Mouse (Mus musculus): ENCODE results near the gene Gm45337. TPM values are rescaled to one million over a fixed set of nuclear protein-coding genes. Genes with fewer than 3 reads are reported as not detected.

The Gm45337 gene
- total and polyA plus RNA-seq, 2 experiments from 2014 or later: not detected

GRCm38 (mm10) chr7:142096701-142097100, 47.7 kb downstream of the Gm45337 start:
- no peak overlapping the region for H3K9ac ChIP-seq (replicated peaks; ENCODE audit: low read depth, low read length)
- no peak overlapping the region for H3K4me3 ChIP-seq (ENCODE audit: low read depth, low read length)
- ATAC-seq (ENCODE audit: insufficient read depth, low read depth) (no peak), DNase-seq (ENCODE audit: low spot score) (no peak)
- TF ChIP-seq CTCF (IDR thresholded peaks at IDR 0.05; ENCODE audit: low read depth) (no peak), EP300 (IDR thresholded peaks at IDR 0.05; ENCODE audit: low read depth) (no peak)
- H3K36me3 ChIP-seq (replicated peaks; ENCODE audit: control insufficient read depth, insufficient read depth, low read length): no peaks in the 10 kb centered on the region
- no peak overlapping the region for H3K27ac ChIP-seq (ENCODE audit: low read depth)
- H3K4me2 ChIP-seq (ENCODE audit: low read depth, low read length): no peak overlapping the region
- WGBS: 58% methylated on average over 4 of the region's 4 CpGs
- H3K27me3 ChIP-seq (ENCODE audit: control insufficient read depth, insufficient read depth, low read length): peaks cover 14% of the 10 kb centered on the region
- H3K9me3 ChIP-seq (replicated peaks; ENCODE audit: control insufficient read depth, low read length): no peaks in the 10 kb centered on the region
- peaks cover 31% of the 10 kb centered on the region for H3K4me1 ChIP-seq (ENCODE audit: control insufficient read depth, insufficient read depth)

GRCm38 (mm10) chr7:142095183-142095931, 49.0 kb downstream of the Gm45337 start, which contains the start of gene Dusp8:
Dusp8 (minus strand) TSS chr7:142095843.
- TF ChIP-seq EP300 (IDR thresholded peaks at IDR 0.05; ENCODE audit: low read depth) (no peak), CTCF (IDR thresholded peaks at IDR 0.05; ENCODE audit: low read depth) (peak; percentile 50)
- Histone ChIP-seq H3K27me3 (ENCODE audit: control insufficient read depth, insufficient read depth, low read length) (peaks cover 14% of the 10 kb centered on the region), H3K36me3 (replicated peaks; ENCODE audit: control insufficient read depth, insufficient read depth, low read length) (no peaks in the 10 kb centered on the region), H3K4me2 (ENCODE audit: low read depth, low read length) (peak within 1 kb of the TSS; percentile 78), H3K27ac (ENCODE audit: low read depth) (peak within 1 kb of the TSS; percentile 88), H3K4me1 (ENCODE audit: control insufficient read depth, insufficient read depth) (peaks cover 31% of the 10 kb centered on the region), H3K4me3 (ENCODE audit: low read depth, low read length) (peak within 1 kb of the TSS; percentile 85), H3K9ac (replicated peaks; ENCODE audit: low read depth, low read length) (peak within 1 kb of the TSS; percentile 90), H3K9me3 (replicated peaks; ENCODE audit: control insufficient read depth, low read length) (no peaks in the 10 kb centered on the region)
- DNase-seq (ENCODE audit: low spot score): peak; percentile 90
- peak; percentile 92 for ATAC-seq (ENCODE audit: insufficient read depth, low read depth)
- WGBS: under 1% methylated on average over 45 of the region's 63 CpGs

GRCm38 (mm10) chr7:142094301-142095143, 49.9 kb downstream of the Gm45337 start:
- DNase-seq (ENCODE audit: low spot score) (peak; percentile 29), ATAC-seq (ENCODE audit: insufficient read depth, low read depth) (peak; percentile 45)
- peak overlapping the region; percentile 90 for H3K9ac ChIP-seq (replicated peaks; ENCODE audit: low read depth, low read length)
- TF ChIP-seq EP300 (IDR thresholded peaks at IDR 0.05; ENCODE audit: low read depth) (no peak), CTCF (IDR thresholded peaks at IDR 0.05; ENCODE audit: low read depth) (no peak)
- peak overlapping the region; percentile 78 for H3K4me2 ChIP-seq (ENCODE audit: low read depth, low read length)
- WGBS: under 1% methylated on average over 87 of the region's 89 CpGs
- H3K9me3 ChIP-seq (replicated peaks; ENCODE audit: control insufficient read depth, low read length): no peaks in the 10 kb centered on the region
- H3K27ac ChIP-seq (ENCODE audit: low read depth): peak overlapping the region; percentile 88
- no peaks in the 10 kb centered on the region for H3K36me3 ChIP-seq (replicated peaks; ENCODE audit: control insufficient read depth, insufficient read depth, low read length)
- peaks cover 39% of the 10 kb centered on the region for H3K4me1 ChIP-seq (ENCODE audit: control insufficient read depth, insufficient read depth)
- peak overlapping the region; percentile 85 for H3K4me3 ChIP-seq (ENCODE audit: low read depth, low read length)
- peaks cover 14% of the 10 kb centered on the region for H3K27me3 ChIP-seq (ENCODE audit: control insufficient read depth, insufficient read depth, low read length)

GRCm38 (mm10) chr7:142093696-142094240, 50.6 kb downstream of the Gm45337 start:
- no peak for TF ChIP-seq EP300 (IDR thresholded peaks at IDR 0.05; ENCODE audit: low read depth)
- no peak for TF ChIP-seq CTCF (IDR thresholded peaks at IDR 0.05; ENCODE audit: low read depth)
- H3K9ac ChIP-seq (replicated peaks; ENCODE audit: low read depth, low read length): peak overlapping the region; percentile 90
- WGBS: 32% methylated on average over 6 of the region's 6 CpGs
- ATAC-seq (ENCODE audit: insufficient read depth, low read depth): no peak
- peaks cover 14% of the 10 kb centered on the region for H3K27me3 ChIP-seq (ENCODE audit: control insufficient read depth, insufficient read depth, low read length)
- DNase-seq (ENCODE audit: low spot score): no peak
- peaks cover 46% of the 10 kb centered on the region for H3K4me1 ChIP-seq (ENCODE audit: control insufficient read depth, insufficient read depth)
- no peaks in the 10 kb centered on the region for H3K36me3 ChIP-seq (replicated peaks; ENCODE audit: control insufficient read depth, insufficient read depth, low read length)
- H3K27ac ChIP-seq (ENCODE audit: low read depth): no peak overlapping the region
- peak overlapping the region; percentile 78 for H3K4me2 ChIP-seq (ENCODE audit: low read depth, low read length)
- peak overlapping the region; percentile 85 for H3K4me3 ChIP-seq (ENCODE audit: low read depth, low read length)
- no peaks in the 10 kb centered on the region for H3K9me3 ChIP-seq (replicated peaks; ENCODE audit: control insufficient read depth, low read length)

Other genes with a start within 250 kb of the Gm45337 start
- 60.0 and 70.3 TPM in 2 replicates for gene Tollip, start 226.1 kb downstream of the Gm45337 start, total RNA-seq (2014; rRNA removed; ENCODE audit: low replicate concordance)
- gene Tollip, start 226.1 kb downstream of the Gm45337 start, polyA plus RNA-seq (2015; fragmentation: Nextera tagmentation; extraction: Ambion mirVana): 28.1 and 30.8 TPM in 2 replicates
- not detected in 2 replicates for gene Brsk2, start 194.9 kb downstream of the Gm45337 start, total RNA-seq (2014; rRNA removed; ENCODE audit: low replicate concordance)
- 0.30 and 0.37 TPM in 2 replicates for gene Brsk2, start 194.9 kb downstream of the Gm45337 start, polyA plus RNA-seq (2015; fragmentation: Nextera tagmentation; extraction: Ambion mirVana)
- 48.3 and 53.6 TPM in 2 replicates for gene Mob2, start 83.5 kb downstream of the Gm45337 start, total RNA-seq (2014; rRNA removed; ENCODE audit: low replicate concordance)
- gene Mob2, start 83.5 kb downstream of the Gm45337 start, polyA plus RNA-seq (2015; fragmentation: Nextera tagmentation; extraction: Ambion mirVana): 45.5 and 49.6 TPM in 2 replicates
- gene Dusp8, start 48.8 kb downstream of the Gm45337 start, total RNA-seq (2014; rRNA removed; ENCODE audit: low replicate concordance): 29.4 and 31.4 TPM in 2 replicates
- gene Dusp8, start 48.8 kb downstream of the Gm45337 start, polyA plus RNA-seq (2015; fragmentation: Nextera tagmentation; extraction: Ambion mirVana): 6.4 and 9.0 TPM in 2 replicates
- not detected in 2 replicates for gene Gm45618, start 23.9 kb downstream of the Gm45337 start, total RNA-seq (2014; rRNA removed; ENCODE audit: low replicate concordance)
- not detected in 2 replicates for gene Gm45618, start 23.9 kb downstream of the Gm45337 start, polyA plus RNA-seq (2015; fragmentation: Nextera tagmentation; extraction: Ambion mirVana)
- gene Gm39115, start 8.6 kb downstream of the Gm45337 start, total RNA-seq (2014; rRNA removed; ENCODE audit: low replicate concordance): not detected in 2 replicates
- not detected in 2 replicates for gene Gm39115, start 8.6 kb downstream of the Gm45337 start, polyA plus RNA-seq (2015; fragmentation: Nextera tagmentation; extraction: Ambion mirVana)
- gene Gm29735, start 12.5 kb upstream of the Gm45337 start, total RNA-seq (2014; rRNA removed; ENCODE audit: low replicate concordance): not detected in 2 replicates
- gene Gm29735, start 12.5 kb upstream of the Gm45337 start, polyA plus RNA-seq (2015; fragmentation: Nextera tagmentation; extraction: Ambion mirVana): not detected in 2 replicates
- not detected in 2 replicates for gene Gm4553, start 21.1 kb upstream of the Gm45337 start, total RNA-seq (2014; rRNA removed; ENCODE audit: low replicate concordance)
- not detected in 2 replicates for gene Gm4553, start 21.1 kb upstream of the Gm45337 start, polyA plus RNA-seq (2015; fragmentation: Nextera tagmentation; extraction: Ambion mirVana)
- not detected in 2 replicates for gene Krtap5-2, start 31.4 kb upstream of the Gm45337 start, total RNA-seq (2014; rRNA removed; ENCODE audit: low replicate concordance)
- gene Krtap5-2, start 31.4 kb upstream of the Gm45337 start, polyA plus RNA-seq (2015; fragmentation: Nextera tagmentation; extraction: Ambion mirVana): not detected in 2 replicates
- not detected in 2 replicates for gene Gm10153, start 45.8 kb upstream of the Gm45337 start, total RNA-seq (2014; rRNA removed; ENCODE audit: low replicate concordance)
- not detected in 2 replicates for gene Gm10153, start 45.8 kb upstream of the Gm45337 start, polyA plus RNA-seq (2015; fragmentation: Nextera tagmentation; extraction: Ambion mirVana)
- gene Krtap5-3, start 56.8 kb upstream of the Gm45337 start, total RNA-seq (2014; rRNA removed; ENCODE audit: low replicate concordance): not detected in 2 replicates
- gene Krtap5-3, start 56.8 kb upstream of the Gm45337 start, polyA plus RNA-seq (2015; fragmentation: Nextera tagmentation; extraction: Ambion mirVana): not detected in 2 replicates
- gene Gm7579, start 67.3 kb upstream of the Gm45337 start, total RNA-seq (2014; rRNA removed; ENCODE audit: low replicate concordance): not detected in 2 replicates
- gene Gm7579, start 67.3 kb upstream of the Gm45337 start, polyA plus RNA-seq (2015; fragmentation: Nextera tagmentation; extraction: Ambion mirVana): not detected in 2 replicates
- not detected in 2 replicates for gene Krtap5-5, start 85.4 kb upstream of the Gm45337 start, total RNA-seq (2014; rRNA removed; ENCODE audit: low replicate concordance)
- not detected in 2 replicates for gene Krtap5-5, start 85.4 kb upstream of the Gm45337 start, polyA plus RNA-seq (2015; fragmentation: Nextera tagmentation; extraction: Ambion mirVana)
- not detected in 2 replicates for gene Gm40460, start 96.5 kb upstream of the Gm45337 start, total RNA-seq (2014; rRNA removed; ENCODE audit: low replicate concordance)
- gene Gm40460, start 96.5 kb upstream of the Gm45337 start, polyA plus RNA-seq (2015; fragmentation: Nextera tagmentation; extraction: Ambion mirVana): not detected in 2 replicates
- not detected in 2 replicates for gene Gm2431, start 113.7 kb upstream of the Gm45337 start, total RNA-seq (2014; rRNA removed; ENCODE audit: low replicate concordance)
- not detected in 2 replicates for gene Gm2431, start 113.7 kb upstream of the Gm45337 start, polyA plus RNA-seq (2015; fragmentation: Nextera tagmentation; extraction: Ambion mirVana)
- not detected in 2 replicates for gene Gm4559, start 129.8 kb upstream of the Gm45337 start, total RNA-seq (2014; rRNA removed; ENCODE audit: low replicate concordance)
- not detected in 2 replicates for gene Gm4559, start 129.8 kb upstream of the Gm45337 start, polyA plus RNA-seq (2015; fragmentation: Nextera tagmentation; extraction: Ambion mirVana)
- gene Krtap5-1, start 152.5 kb upstream of the Gm45337 start, total RNA-seq (2014; rRNA removed; ENCODE audit: low replicate concordance): not detected in 2 replicates
- gene Krtap5-1, start 152.5 kb upstream of the Gm45337 start, polyA plus RNA-seq (2015; fragmentation: Nextera tagmentation; extraction: Ambion mirVana): not detected in 2 replicates
- gene Krtap5-4, start 158.9 kb upstream of the Gm45337 start, total RNA-seq (2014; rRNA removed; ENCODE audit: low replicate concordance): not detected in 2 replicates
- gene Krtap5-4, start 158.9 kb upstream of the Gm45337 start, polyA plus RNA-seq (2015; fragmentation: Nextera tagmentation; extraction: Ambion mirVana): not detected in 2 replicates
- gene Ifitm10, start 229.1 kb upstream of the Gm45337 start, total RNA-seq (2014; rRNA removed; ENCODE audit: low replicate concordance): 0.62 and 4.0 TPM in 2 replicates
- gene Ifitm10, start 229.1 kb upstream of the Gm45337 start, polyA plus RNA-seq (2015; fragmentation: Nextera tagmentation; extraction: Ambion mirVana): 3.4 and 3.9 TPM in 2 replicates
- not detected in 2 replicates for gene Gm49369, start 238.1 kb upstream of the Gm45337 start, total RNA-seq (2014; rRNA removed; ENCODE audit: low replicate concordance)
- 0.85 TPM in 1 of 2 replicates, not detected in the other for gene Gm49369, start 238.1 kb upstream of the Gm45337 start, polyA plus RNA-seq (2015; fragmentation: Nextera tagmentation; extraction: Ambion mirVana)
- 1,049 and 1,105 TPM in 2 replicates for gene Ctsd, start 243.4 kb upstream of the Gm45337 start, total RNA-seq (2014; rRNA removed; ENCODE audit: low replicate concordance)
- gene Ctsd, start 243.4 kb upstream of the Gm45337 start, polyA plus RNA-seq (2015; fragmentation: Nextera tagmentation; extraction: Ambion mirVana): 484 and 489 TPM in 2 replicates

Data from heart, postnatal 0 days (tissue).